Mouse (Mus musculus) liver, adult 2 months (tissue): Measurements from ENCODE around the gene Glis3. TPM values are rescaled to one million over a fixed set of nuclear protein-coding genes. Genes with fewer than 3 reads are reported as not detected.
A peak's percentile ranks its signal among the peaks of the same experiment; 100 is the strongest.

Experiments used
- DNase-seq: peaks from one replicate; pipeline ENCODE4 v3.0.0-alpha.2; 2011; ENCODE audit warnings: low read depth, low spot score; ENCODE audit errors: extremely low read depth
- H3K27ac ChIP-seq: fragments of 200-500 bp; replicated peaks from 2 replicates; pipeline ENCODE4 v1.5.1; 2012; ENCODE audit warnings: low read depth, mild to moderate bottlenecking, control low read depth, inconsistent platforms, low read length; ENCODE audit not compliant: insufficient read depth
- H3K27me3 ChIP-seq: fragments of 200-500 bp; 2 replicates; pipeline ENCODE4 v1.6.1; 2012; ENCODE audit warnings: mild to moderate bottlenecking, moderate library complexity, low read length, inconsistent platforms; ENCODE audit not compliant: control insufficient read depth, insufficient read depth
- H3K36me3 ChIP-seq: fragments of 200-500 bp; 2 replicates; pipeline ENCODE4 v1.6.1; 2012; ENCODE audit warnings: low read length, inconsistent platforms; ENCODE audit not compliant: control insufficient read depth, insufficient read depth
- H3K4me1 ChIP-seq: fragments of 200-500 bp; 2 replicates; pipeline ENCODE4 v1.6.1; 2011; ENCODE audit warnings: low read length; ENCODE audit not compliant: control insufficient read depth, insufficient read depth
- H3K4me3 ChIP-seq: fragments of 200-500 bp; 2 replicates; pipeline ENCODE4 v1.5.1; 2011; ENCODE audit warnings: low read depth, mild to moderate bottlenecking, control low read depth, low read length, moderate library complexity; ENCODE audit not compliant: insufficient read depth
- H3K79me2 ChIP-seq: fragments of 200-500 bp; 2 replicates; pipeline ENCODE4 v1.6.1; 2012; ENCODE audit warnings: inconsistent platforms, mild to moderate bottlenecking, low read length, moderate library complexity; ENCODE audit not compliant: control insufficient read depth, insufficient read depth
- H3K9ac ChIP-seq: fragments of 200-500 bp; 2 replicates; pipeline ENCODE4 v1.6.1; 2012; ENCODE audit warnings: low read depth, mild to moderate bottlenecking, control low read depth, inconsistent platforms, low read length
- CTCF ChIP-seq: fragments of 200-500 bp; IDR thresholded peaks from 2 replicates; pipeline ENCODE4 v1.5.1; 2011; ENCODE audit warnings: low read depth, low read length, control low read depth
- POLR2A ChIP-seq: fragments of 200-500 bp; IDR thresholded peaks from 2 replicates; pipeline ENCODE4 v1.6.1; 2011; ENCODE audit warnings: low read length, control low read depth; ENCODE audit not compliant: insufficient read depth; ENCODE audit errors: extremely low read depth
- WGBS: fragments of 180-500 bp; shearing (Covaris S2); methylation state at CpG from one replicate; pipeline ENCODE4 v1.1.7; 2018; 5-methylcytosine and 5-hydroxymethylcytosine counted together
- polyA plus RNA-seq: library from polyadenylated mRNA; depleted of rRNA; stranded (reverse); fragments of >200 nt; gene quantifications from 2 replicates; pipeline ENCODE4 v1.2.3, GENCODE M21; 2012
- total RNA-seq: library from RNA; depleted of rRNA; stranded (reverse); fragments of >200 nt; gene quantifications from 2 replicates; pipeline ENCODE4 v1.2.3, GENCODE M21; 2014

Glis3 gene
- total and polyA plus RNA-seq, 2 experiments: 0.37 to 0.43 TPM

- Histone ChIP-seq H3K4me1 (no peaks in the 10 kb centered on the region), H3K9ac (no peak overlapping the region), H3K4me3 (no peak overlapping the region), H3K27me3 (no peaks in the 10 kb centered on the region), H3K36me3 (no peaks in the 10 kb centered on the region), H3K27ac (no peak overlapping the region), H3K79me2 (no peaks in the 10 kb centered on the region)
- DNase-seq: no peak
- WGBS: 75% methylated on average over 4 of the region's 4 CpGs
- TF ChIP-seq POLR2A (no peak), CTCF (no peak)
These were observed 34.8 kb upstream of the Glis3 start for GRCm38 (mm10) chr19:28714674-28715073.

- H3K4me3 ChIP-seq: no peak overlapping the region
- TF ChIP-seq CTCF: peak; percentile 29; the same call in 1 of the 2 replicates
- TF ChIP-seq POLR2A: no peak
- no peak overlapping the region for H3K27ac ChIP-seq
- no peaks in the 10 kb centered on the region for H3K36me3 ChIP-seq
- no peak overlapping the region for H3K9ac ChIP-seq
- no peak for DNase-seq
- no peaks in the 10 kb centered on the region for H3K27me3 ChIP-seq
- no peaks in the 10 kb centered on the region for H3K4me1 ChIP-seq
- no peaks in the 10 kb centered on the region for H3K79me2 ChIP-seq
- WGBS: 62% methylated on average over 3 of the region's 3 CpGs
These were observed 17.8 kb upstream of the Glis3 start for GRCm38 (mm10) chr19:28697718-28698117.

GRCm38 (mm10) chr19:28686398-28686797, 6.5 kb upstream of the Glis3 start:
- no peak overlapping the region for H3K9ac ChIP-seq
- H3K27ac ChIP-seq: no peak overlapping the region
- no peaks in the 10 kb centered on the region for H3K27me3 ChIP-seq
- no peaks in the 10 kb centered on the region for H3K36me3 ChIP-seq
- no peaks in the 10 kb centered on the region for H3K79me2 ChIP-seq
- H3K4me3 ChIP-seq: no peak overlapping the region
- no peaks in the 10 kb centered on the region for H3K4me1 ChIP-seq
- TF ChIP-seq POLR2A: no peak
- TF ChIP-seq CTCF: no peak
- DNase-seq: no peak
- 54% methylated on average over 4 of the region's 4 CpGs for WGBS

GRCm38 (mm10) chr19:28685484-28685883, 5.6 kb upstream of the Glis3 start:
- H3K27me3 ChIP-seq: peaks cover 1% of the 10 kb centered on the region; the same call in 1 of the 2 replicates
- WGBS: 94% methylated on average over 4 of the region's 4 CpGs
- no peak for DNase-seq
- no peaks in the 10 kb centered on the region for H3K79me2 ChIP-seq
- H3K4me3 ChIP-seq: no peak overlapping the region
- H3K36me3 ChIP-seq: no peaks in the 10 kb centered on the region
- TF ChIP-seq CTCF (no peak), POLR2A (no peak)
- no peaks in the 10 kb centered on the region for H3K4me1 ChIP-seq
- no peak overlapping the region for H3K27ac ChIP-seq
- H3K9ac ChIP-seq: no peak overlapping the region

GRCm38 (mm10) chr19:28684347-28684746, 4.5 kb upstream of the Glis3 start:
- DNase-seq: no peak
- no peaks in the 10 kb centered on the region for H3K36me3 ChIP-seq
- H3K4me3 ChIP-seq: no peak overlapping the region
- H3K27ac ChIP-seq: no peak overlapping the region
- no peak overlapping the region for H3K9ac ChIP-seq
- WGBS: 79% methylated on average over 6 of the region's 6 CpGs
- H3K79me2 ChIP-seq: no peaks in the 10 kb centered on the region
- H3K27me3 ChIP-seq: peaks cover 10% of the 10 kb centered on the region
- TF ChIP-seq POLR2A (no peak), CTCF (no peak)
- no peaks in the 10 kb centered on the region for H3K4me1 ChIP-seq

GRCm38 (mm10) chr19:28683346-28683745, 3.5 kb upstream of the Glis3 start:
- Histone ChIP-seq H3K9ac (no peak overlapping the region), H3K27me3 (peaks cover 12% of the 10 kb centered on the region), H3K4me3 (no peak overlapping the region), H3K79me2 (no peaks in the 10 kb centered on the region), H3K4me1 (peaks cover 8% of the 10 kb centered on the region), H3K27ac (no peak overlapping the region), H3K36me3 (no peaks in the 10 kb centered on the region)
- TF ChIP-seq POLR2A (no peak), CTCF (no peak)
- no peak for DNase-seq
- WGBS: 91% methylated on average over 4 of the region's 4 CpGs
